Mouse (Mus musculus) ES-E14 (cell line): Measurements from ENCODE around the gene Osbpl6. TPM values are rescaled to one million over a fixed set of nuclear protein-coding genes. Genes with fewer than 3 reads are reported as not detected.

Experiments used
- DNase-seq: peaks from one replicate; pipeline ENCODE4 v3.0.0-alpha.2; 2013; ENCODE audit warnings: low read depth, low spot score
- H3K27ac ChIP-seq: 2 replicates; pipeline ENCODE4 v1.5.1; 2012; ENCODE audit warnings: low read depth, mild to moderate bottlenecking, low read length, moderate library complexity, mixed read lengths; ENCODE audit not compliant: poor library complexity, insufficient read depth, severe bottlenecking
- H3K36me3 ChIP-seq: 2 replicates; pipeline ENCODE4 v1.6.1; 2012; ENCODE audit warnings: mild to moderate bottlenecking, low read length, moderate library complexity, mixed read lengths; ENCODE audit not compliant: control insufficient read depth, poor library complexity, insufficient read depth, severe bottlenecking
- H3K4me1 ChIP-seq, 2 experiments: fragments of 150-350 bp in 1 of 2; sonication (generic) in 1 of 2; 2 replicates each; pipeline ENCODE4 v1.6.1; 2012; ENCODE audit warnings: low read length in 2 of 2, mild to moderate bottlenecking in 1 of 2, mixed read lengths in 1 of 2; ENCODE audit not compliant: control insufficient read depth in 2 of 2, insufficient read depth in 2 of 2, poor library complexity in 1 of 2
- H3K4me3 ChIP-seq, 2 experiments: fragments of 150-350 bp in 1 of 2; sonication (generic) in 1 of 2; 2 replicates each; pipeline ENCODE4 v1.5.1; 2012; ENCODE audit warnings: low read length in 2 of 2, low read depth in 1 of 2, mild to moderate bottlenecking in 1 of 2, mixed read lengths in 1 of 2; ENCODE audit not compliant: insufficient read depth in 1 of 2, poor library complexity in 1 of 2, severe bottlenecking in 1 of 2
- H3K9ac ChIP-seq: 2 replicates; pipeline ENCODE4 v1.6.1; 2012; ENCODE audit warnings: low read depth, mild to moderate bottlenecking, low read length, mixed read lengths; ENCODE audit not compliant: poor library complexity, insufficient read depth, severe bottlenecking
- H3K9me3 ChIP-seq: fragments of 150-350 bp; sonication (generic); 2 replicates; pipeline ENCODE4 v1.6.1; 2012; ENCODE audit warnings: low read depth, mild to moderate bottlenecking, low read length; ENCODE audit not compliant: control insufficient read depth, insufficient read depth
- CHD2 ChIP-seq: IDR thresholded peaks from 2 replicates; pipeline ENCODE4 v1.6.1; 2014; ENCODE audit warnings: mild to moderate bottlenecking, low read depth, low read length, inconsistent platforms
- HCFC1 ChIP-seq: IDR thresholded peaks from 2 replicates; pipeline ENCODE4 v1.6.1; 2012; ENCODE audit warnings: low read length, inconsistent platforms, borderline replicate concordance; ENCODE audit not compliant: insufficient read depth
- MAFK ChIP-seq: IDR thresholded peaks from 2 replicates; pipeline ENCODE4 v1.6.1; 2014; ENCODE audit warnings: mild to moderate bottlenecking, low read depth, low read length, inconsistent platforms; ENCODE audit not compliant: insufficient read depth
- ZC3H11A ChIP-seq: IDR thresholded peaks from 2 replicates; pipeline ENCODE4 v1.6.1; 2012; ENCODE audit warnings: low read depth, mild to moderate bottlenecking, inconsistent platforms, low read length, borderline replicate concordance
- ZNF384 ChIP-seq: IDR thresholded peaks from 2 replicates; pipeline ENCODE4 v1.6.1; 2012; ENCODE audit warnings: low read depth, low read length, inconsistent platforms
- in situ Hi-C, 2 experiments: fragments of 600-800 bp; cut with MboI; formaldehyde crosslinking; loops; one replicate each; pipeline ENCODE4 v1.15.1; 2025; ENCODE audit warnings: low sequenced_read_pairs in 2 of 2, inconsistent platforms in 1 of 2; ENCODE audit not compliant: unreplicated experiment in 2 of 2
- total RNA-seq: library from RNA; depleted of rRNA; stranded (reverse); fragments of 300-350 nt; gene quantifications from 2 replicates; pipeline ENCODE4 v1.2.3, GENCODE M21; 2012; rRNA removed

Gene Osbpl6
- 0.45 and 1.6 TPM in 2 replicates for total RNA-seq

DNA sequence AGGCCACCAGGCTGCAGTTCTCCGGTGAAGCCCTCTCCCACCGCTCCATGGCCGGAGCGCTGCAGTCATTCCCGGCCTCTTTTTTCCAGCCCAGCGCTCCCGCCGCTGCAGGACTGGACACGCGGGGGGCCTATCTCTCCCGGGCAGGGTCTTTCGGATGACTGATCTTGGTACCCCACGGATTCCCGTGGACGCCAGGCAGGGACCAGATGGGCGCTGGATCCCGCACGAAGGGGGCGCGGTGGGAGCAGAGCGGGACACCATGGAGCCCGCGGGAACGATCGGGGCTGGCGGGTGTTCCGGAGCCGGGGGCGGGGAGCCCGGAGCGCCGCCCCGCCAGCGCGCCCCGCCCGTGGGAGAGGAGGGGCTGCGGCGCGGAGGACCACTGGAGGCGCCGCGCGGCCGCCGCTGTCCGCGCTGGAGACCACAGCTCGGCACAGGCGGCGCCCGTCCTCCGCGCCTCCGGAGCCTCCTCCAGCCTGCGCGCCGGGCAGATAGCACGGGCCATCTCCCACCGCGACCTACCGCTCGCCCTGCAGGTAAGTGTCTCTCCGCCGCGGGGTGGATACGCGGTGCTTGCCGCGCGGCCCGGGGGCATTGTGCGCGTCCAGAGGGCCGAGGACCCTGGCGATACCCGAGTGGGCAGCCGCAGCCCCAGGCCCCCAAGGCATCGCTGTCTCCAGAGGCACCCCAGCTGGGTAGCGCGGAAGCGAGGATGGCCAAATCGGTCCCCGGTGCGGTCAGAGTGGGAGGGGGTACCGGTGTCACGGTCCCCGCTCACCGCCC is at the start of gene Osbpl6:
Osbpl6 (plus strand) TSS at position 358 of the 786 bp plus-strand sequence.
- peak within 1 kb of the TSS; percentile 84 to 92 for H3K4me3 ChIP-seq
- H3K9me3 ChIP-seq, result no peaks in the 10 kb centered on the region
- peaks cover 2% of the 10 kb centered on the region in 2 experiments; a peak in 1 of 4 replicates for H3K4me1 ChIP-seq
- DNase-seq, result peak; percentile 11
- TF ChIP-seq ZC3H11A (no peak), HCFC1 (no peak), CHD2 (no peak), MAFK (no peak)
- H3K9ac ChIP-seq, result peak within 1 kb of the TSS; percentile 77
- in situ Hi-C loops, result no loop called here
- H3K27ac ChIP-seq, result no peak within 1 kb of the TSS
- H3K36me3 ChIP-seq, result no peaks in the 10 kb centered on the region

DNA sequence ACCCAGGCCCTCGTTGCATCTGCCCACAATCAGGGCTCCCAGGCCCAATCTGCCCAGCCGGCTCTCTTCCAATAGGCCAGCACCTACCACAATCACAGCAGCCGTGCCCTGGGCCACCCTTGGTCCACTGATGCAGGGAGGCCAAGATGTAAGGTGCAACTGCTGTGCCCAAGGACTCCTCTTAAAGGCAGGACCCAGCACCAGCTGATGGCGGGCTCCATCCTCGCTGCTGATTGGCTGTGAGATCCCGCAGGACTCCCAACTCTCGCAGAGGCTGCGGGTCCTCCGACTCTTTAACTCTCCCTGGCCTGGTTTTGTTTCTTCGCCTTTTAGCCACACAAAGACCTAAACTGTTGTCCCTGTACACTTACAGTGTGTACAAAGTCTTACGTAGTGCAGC is 46.1 kb upstream of the Osbpl6 start, which contains the start of gene Cyct:
Cyct (minus strand) TSS at position 225 of the 400 bp plus-strand sequence.
- no peak for TF ChIP-seq ZNF384
- TF ChIP-seq HCFC1, result no peak
- peak; percentile 89 for TF ChIP-seq CHD2
- TF ChIP-seq ZC3H11A, result no peak
- in situ Hi-C loops, result no loop called here
- peak; percentile 37 for DNase-seq

DNA sequence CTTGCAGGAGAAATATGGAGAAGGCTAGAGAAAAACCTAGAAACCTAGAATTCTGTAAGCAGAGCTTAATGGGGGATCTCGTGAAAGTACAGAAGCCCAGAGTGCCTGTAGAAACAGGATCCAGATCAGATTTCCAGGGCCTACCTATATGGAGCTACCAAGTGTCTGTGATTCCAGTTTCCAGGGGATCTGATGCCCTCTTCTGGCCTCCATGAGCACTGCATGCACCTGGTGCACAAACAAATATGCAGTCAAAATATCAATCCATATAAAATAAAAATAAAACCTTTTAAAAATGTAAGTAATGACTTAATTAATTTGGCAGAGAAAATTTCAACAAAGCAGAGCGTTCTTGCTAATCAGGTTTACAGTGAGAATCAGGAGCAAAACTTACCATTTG is 44.2 kb upstream of the Osbpl6 start:
- in situ Hi-C loops, result no loop called here
- peak; percentile 53 for DNase-seq

More for the DNA sequence above, 46.1 kb upstream of the Osbpl6 start, which contains the start of gene Cyct:
- no peaks in the 10 kb centered on the region for H3K36me3 ChIP-seq
- no peaks in the 10 kb centered on the region for H3K9me3 ChIP-seq
- H3K4me3 ChIP-seq, result peak within 1 kb of the TSS; percentile 70 to 80
- no peak within 1 kb of the TSS; the same call in 1 of the 2 replicates for H3K27ac ChIP-seq
- H3K9ac ChIP-seq, result peak within 1 kb of the TSS; percentile 82
- H3K4me1 ChIP-seq, result no peaks in the 10 kb centered on the region

DNA sequence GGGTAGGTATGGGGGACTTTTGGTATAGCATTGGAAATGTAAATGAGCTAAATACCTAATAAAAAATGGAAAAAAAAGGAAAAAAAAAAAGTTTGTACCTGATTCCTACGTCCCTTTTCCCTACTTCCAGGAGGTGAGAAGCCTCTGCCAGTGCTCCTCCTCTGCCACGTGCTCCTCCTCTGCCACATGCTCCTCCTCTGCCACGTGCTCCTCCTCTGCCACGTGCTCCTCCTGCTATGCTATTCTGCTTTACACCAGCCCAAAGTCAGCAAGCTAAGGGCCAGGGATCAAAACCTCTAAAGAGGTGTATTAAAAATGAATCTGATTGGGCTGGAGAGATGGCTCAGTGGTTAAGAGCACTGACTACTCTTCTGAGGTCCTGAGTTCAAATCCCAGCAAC is 40.5 kb upstream of the Osbpl6 start:
- H3K36me3 ChIP-seq, result no peaks in the 10 kb centered on the region
- no peak overlapping the region for H3K4me3 ChIP-seq
- no peak overlapping the region for H3K9ac ChIP-seq
- in situ Hi-C loops, result no loop called here
- H3K27ac ChIP-seq, result no peak overlapping the region
- DNase-seq, result no peak
- H3K9me3 ChIP-seq, result no peaks in the 10 kb centered on the region
- H3K4me1 ChIP-seq, result peaks cover 2% of the 10 kb centered on the region in 2 experiments; a peak in 1 of 4 replicates
- no peak for TF ChIP-seq CHD2
- no peak for TF ChIP-seq MAFK
- TF ChIP-seq ZNF384, result no peak
- TF ChIP-seq HCFC1, result no peak
- no peak for TF ChIP-seq ZC3H11A

More for the DNA sequence above, 44.2 kb upstream of the Osbpl6 start:
- no peaks in the 10 kb centered on the region for H3K36me3 ChIP-seq
- no peak overlapping the region for H3K9ac ChIP-seq
- no peaks in the 10 kb centered on the region for H3K9me3 ChIP-seq
- H3K27ac ChIP-seq, result no peak overlapping the region
- TF ChIP-seq MAFK, result no peak
- TF ChIP-seq HCFC1, result no peak
- no peak for TF ChIP-seq CHD2
- no peak for TF ChIP-seq ZC3H11A
- TF ChIP-seq ZNF384, result no peak
- no peak overlapping the region for H3K4me3 ChIP-seq
- H3K4me1 ChIP-seq, result no peaks in the 10 kb centered on the region
